Mouse (Mus musculus) G1E (cell line): ENCODE data around the gene Exosc7.

ENCODE experiments used
- CTCF ChIP-seq: IDR thresholded peaks from 2 replicates; pipeline ENCODE4 v1.5.1; 2012; ENCODE audit warnings: low read depth, low read length, inconsistent platforms, mixed read lengths
- GATA1 ChIP-seq: IDR thresholded peaks from 2 replicates; pipeline ENCODE4 v1.6.1; 2012; ENCODE audit warnings: borderline replicate concordance, low read length, inconsistent platforms, mixed read lengths
- GATA2 ChIP-seq: IDR thresholded peaks from 2 replicates; pipeline ENCODE4 v1.6.1; 2012; ENCODE audit warnings: low read depth, low read length, inconsistent platforms, borderline replicate concordance
- POLR2AphosphoS5 ChIP-seq: IDR thresholded peaks from 2 replicates; pipeline ENCODE4 v1.6.1; 2012; ENCODE audit warnings: low read depth, low read length, inconsistent platforms; ENCODE audit not compliant: insufficient replicate concordance

DNA sequence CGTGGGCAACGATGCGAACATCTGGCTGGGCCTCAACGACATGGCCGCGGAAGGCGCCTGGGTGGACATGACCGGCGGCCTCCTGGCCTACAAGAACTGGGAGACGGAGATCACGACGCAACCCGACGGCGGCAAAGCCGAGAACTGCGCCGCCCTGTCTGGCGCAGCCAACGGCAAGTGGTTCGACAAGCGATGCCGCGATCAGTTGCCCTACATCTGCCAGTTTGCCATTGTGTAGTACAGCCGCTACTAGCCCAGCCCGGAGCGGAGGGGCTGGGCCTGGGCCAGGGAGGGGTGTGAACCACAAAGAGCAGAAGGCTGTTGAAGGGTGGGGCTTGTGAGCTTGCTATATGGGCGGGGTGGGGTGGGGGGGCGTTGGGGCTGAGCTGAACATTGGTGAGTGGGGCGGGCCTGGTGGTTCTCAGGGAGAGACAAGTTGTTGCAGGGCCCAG is 43.9 kb downstream of the Exosc7 start:
- TF ChIP-seq CTCF (no peak), GATA1 (no peak), POLR2AphosphoS5 (no peak), GATA2 (no peak)
